Mouse (Mus musculus): ENCODE results near the gene Ipo9. TPM values are rescaled to one million over a fixed set of nuclear protein-coding genes. Genes with fewer than 3 reads are reported as not detected.
A peak's percentile ranks its signal among the peaks of the same experiment; 100 is the strongest.
"Not testable (repeated sequence)": the region's sequence is repeated elsewhere in the genome, so short reads cannot be mapped to it uniquely, and the experiment has no call there.

The Ipo9 gene
- total and polyA plus RNA-seq, 2 experiments from 2014 or later = 76.6 to 95.0 TPM

DNA sequence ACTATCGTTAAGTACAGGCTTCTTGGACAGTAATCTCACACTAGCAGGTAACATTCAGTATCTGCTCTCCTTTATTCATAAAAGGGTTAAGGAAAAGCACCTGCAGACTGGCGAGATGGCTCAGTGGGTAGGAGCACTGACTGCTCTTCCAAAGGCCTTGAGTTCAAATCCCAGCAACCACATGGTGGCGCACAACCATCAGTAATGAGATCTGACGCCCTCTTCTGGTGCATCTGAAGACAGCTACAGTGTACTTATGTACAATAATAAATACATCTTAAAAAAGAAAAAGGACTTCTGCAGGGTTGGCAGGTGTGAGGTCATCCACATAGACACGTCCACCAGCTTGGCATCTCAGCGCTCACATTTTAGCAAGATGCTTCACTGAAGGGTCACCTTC lies 48.7 kb downstream of the Ipo9 start:
- WGBS = 64% methylated on average over 6 of the region's 6 CpGs
- not testable (repeated sequence) for H3K27me3 ChIP-seq (ENCODE audit: insufficient read depth, low read length); DNase-seq; H3K9ac ChIP-seq; H3K27ac ChIP-seq (ENCODE audit: low read depth, low read length); H3K9me3 ChIP-seq (ENCODE audit: low read length); H3K4me1 ChIP-seq (ENCODE audit: insufficient read depth); ATAC-seq; H3K4me2 ChIP-seq (ENCODE audit: low read depth); H3K4me3 ChIP-seq (ENCODE audit: low read depth, low read length)
- peak; percentile 59 for TF ChIP-seq CTCF (IDR thresholded peaks at IDR 0.05; ENCODE audit: low read depth)
- peaks cover 46% of the 10 kb centered on the region for H3K36me3 ChIP-seq (ENCODE audit: insufficient read depth)

DNA sequence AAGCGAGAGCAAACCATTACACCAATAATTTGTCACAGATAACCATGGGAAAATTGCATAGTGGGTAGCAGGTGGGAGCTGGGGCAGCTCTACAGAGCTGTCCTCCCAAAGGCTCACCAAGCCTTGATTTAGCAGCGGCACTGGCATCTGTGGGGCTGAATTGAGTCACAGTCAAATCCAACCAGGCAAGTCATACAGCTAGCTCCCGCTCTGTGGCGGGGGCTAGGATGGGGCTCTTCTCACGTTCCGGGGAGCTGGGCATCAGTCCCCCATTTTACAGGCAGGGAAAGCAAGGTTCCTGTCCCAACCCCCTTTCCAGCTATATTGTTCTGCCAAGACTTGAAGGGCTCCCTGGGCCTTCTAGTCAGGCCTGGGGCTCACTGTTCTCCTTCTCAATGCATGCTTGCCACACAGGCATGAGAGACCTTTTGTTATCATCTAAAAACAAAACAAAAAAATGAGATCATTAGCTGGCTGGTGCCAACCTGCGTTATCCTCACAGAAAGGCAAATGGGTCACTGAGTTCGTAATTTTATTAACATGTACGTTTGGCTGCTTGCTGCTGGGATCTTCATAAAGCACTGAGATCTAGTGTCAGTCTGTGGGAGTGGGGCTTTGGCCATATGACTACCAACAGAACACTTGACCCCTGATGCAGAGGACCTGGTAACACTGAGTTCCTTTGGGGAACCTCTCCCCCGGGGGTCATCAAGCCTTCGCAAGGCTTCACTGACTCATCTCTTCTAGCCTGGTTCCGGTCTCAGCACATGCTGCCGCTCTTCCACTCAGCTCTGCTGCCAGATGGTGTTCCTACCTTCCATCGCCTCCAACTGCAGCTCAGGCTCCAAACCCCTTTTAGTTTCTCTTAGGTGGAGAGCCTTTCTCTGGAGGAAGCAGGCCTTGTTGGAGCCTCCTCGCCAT lies 50.0 kb downstream of the Ipo9 start:
- Histone ChIP-seq H3K36me3 (ENCODE audit: insufficient read depth) (peaks cover 33% of the 10 kb centered on the region), H3K27ac (ENCODE audit: low read depth, low read length) (0 out of 2 replicates have a peak overlapping the region, but pooled peaks have one; percentile 21), H3K4me2 (ENCODE audit: low read depth) (no peak overlapping the region), H3K4me3 (ENCODE audit: low read depth, low read length) (no peak overlapping the region), H3K9me3 (ENCODE audit: low read length) (no peaks in the 10 kb centered on the region), H3K9ac (no peak overlapping the region), H3K4me1 (ENCODE audit: insufficient read depth) (peaks cover under 1% of the 10 kb centered on the region; the same call in 1 of the 2 replicates), H3K27me3 (ENCODE audit: insufficient read depth, low read length) (no peaks in the 10 kb centered on the region)
- TF ChIP-seq CTCF (IDR thresholded peaks at IDR 0.05; ENCODE audit: low read depth) = no peak
- ATAC-seq (0 out of 2 replicates have a peak, but pooled peaks have one; percentile 20), DNase-seq (peak; percentile 27)
- 56% methylated on average over 15 of the region's 15 CpGs for WGBS

DNA sequence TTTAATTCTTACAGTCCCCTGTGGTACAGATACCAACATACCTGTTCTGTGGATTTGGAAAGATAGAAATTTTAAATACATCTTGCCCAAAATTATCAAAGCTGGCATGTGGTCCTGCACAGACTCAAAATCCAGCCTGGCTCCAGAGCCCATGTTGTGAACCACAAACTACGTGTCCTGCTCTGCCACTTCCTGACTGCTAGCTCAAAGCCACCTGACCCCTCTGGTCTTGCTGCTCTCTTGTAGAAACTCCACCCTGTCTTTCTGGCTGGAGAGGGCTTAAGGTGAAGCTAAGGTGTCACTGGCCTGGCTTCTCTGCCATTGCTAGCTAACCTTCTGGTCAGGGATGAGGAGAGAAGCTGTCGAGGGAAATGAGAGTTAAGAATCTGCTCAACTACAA lies 51.3 kb downstream of the Ipo9 start:
- no peak overlapping the region for H3K9ac ChIP-seq
- H3K4me1 ChIP-seq (ENCODE audit: insufficient read depth) = peaks cover 5% of the 10 kb centered on the region; the same call in 1 of the 2 replicates
- no peaks in the 10 kb centered on the region for H3K27me3 ChIP-seq (ENCODE audit: insufficient read depth, low read length)
- no peak overlapping the region for H3K4me3 ChIP-seq (ENCODE audit: low read depth, low read length)
- H3K4me2 ChIP-seq (ENCODE audit: low read depth) = no peak overlapping the region
- no peaks in the 10 kb centered on the region for H3K9me3 ChIP-seq (ENCODE audit: low read length)
- DNase-seq (no peak), ATAC-seq (no peak)
- TF ChIP-seq CTCF (IDR thresholded peaks at IDR 0.05; ENCODE audit: low read depth) = no peak
- H3K36me3 ChIP-seq (ENCODE audit: insufficient read depth) = peaks cover 21% of the 10 kb centered on the region
- no peak overlapping the region for H3K27ac ChIP-seq (ENCODE audit: low read depth, low read length)
- 64% methylated on average over 2 of the region's 2 CpGs for WGBS

DNA sequence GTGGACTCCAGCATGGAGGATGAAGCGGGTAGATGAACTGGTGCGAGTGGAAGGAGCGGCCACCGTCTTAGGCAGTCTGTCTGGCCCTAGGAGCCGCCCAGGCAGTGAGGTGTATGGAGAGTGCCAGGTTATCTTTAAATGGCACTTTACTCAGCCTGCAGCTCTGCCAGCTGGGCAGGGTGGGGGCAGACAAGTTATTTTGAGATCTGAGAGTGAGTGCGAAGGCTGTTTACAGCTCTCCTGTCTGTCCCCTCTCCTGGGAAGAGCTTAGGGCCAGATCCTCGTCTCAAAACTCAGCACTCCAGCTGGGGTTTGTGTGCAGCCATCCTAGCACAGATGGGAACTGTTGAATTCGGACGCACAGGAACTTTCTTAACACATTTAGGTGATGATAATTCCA lies 51.7 kb downstream of the Ipo9 start:
- ATAC-seq (no peak), DNase-seq (no peak)
- WGBS = 52% methylated on average over 9 of the region's 9 CpGs
- Histone ChIP-seq H3K27ac (ENCODE audit: low read depth, low read length) (no peak overlapping the region), H3K9me3 (ENCODE audit: low read length) (no peaks in the 10 kb centered on the region), H3K4me1 (ENCODE audit: insufficient read depth) (peaks cover 5% of the 10 kb centered on the region; the same call in 1 of the 2 replicates), H3K9ac (no peak overlapping the region), H3K27me3 (ENCODE audit: insufficient read depth, low read length) (no peaks in the 10 kb centered on the region), H3K4me3 (ENCODE audit: low read depth, low read length) (no peak overlapping the region), H3K4me2 (ENCODE audit: low read depth) (no peak overlapping the region), H3K36me3 (ENCODE audit: insufficient read depth) (peaks cover 17% of the 10 kb centered on the region)
- TF ChIP-seq CTCF (IDR thresholded peaks at IDR 0.05; ENCODE audit: low read depth) = no peak

DNA sequence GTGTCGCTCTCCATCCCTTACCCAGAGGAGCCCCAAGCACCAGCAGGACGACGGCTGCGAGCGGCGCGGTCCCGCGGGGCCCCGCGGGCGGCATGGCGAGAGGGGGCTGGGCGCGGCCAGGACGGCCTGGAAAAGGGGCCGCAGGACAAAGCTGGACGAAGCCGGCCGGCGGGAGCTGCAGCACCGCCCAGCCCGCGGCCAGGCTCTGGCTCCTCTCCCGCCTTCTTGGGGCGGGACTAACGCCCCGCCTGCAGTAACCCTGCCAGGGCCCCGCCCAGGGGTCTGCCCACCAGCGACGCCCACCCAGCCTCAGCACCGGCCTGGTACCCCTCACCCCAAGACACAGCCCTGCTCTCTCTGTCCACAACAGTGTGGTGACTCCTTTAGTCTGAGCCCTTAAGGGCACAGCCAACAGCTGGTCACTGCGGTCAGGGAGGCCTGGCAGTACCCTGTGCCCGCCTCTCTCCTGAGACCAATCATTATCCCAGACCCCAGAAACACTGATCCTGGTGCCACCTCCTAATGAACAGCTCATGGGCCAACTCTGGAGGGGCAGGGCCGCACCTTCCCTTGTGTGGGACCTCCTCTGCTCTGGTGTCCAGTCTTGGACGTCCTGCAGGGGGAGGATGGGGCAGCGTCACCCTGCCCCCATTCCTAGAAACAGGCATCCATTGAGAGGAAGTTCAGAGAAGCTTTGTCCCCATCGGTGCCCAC lies 55.3 kb downstream of the Ipo9 start, which contains the start of gene Shisa4:
TSS of gene Shisa4 (minus strand) at position 370 of the 714 bp plus-strand sequence.
- H3K4me3 ChIP-seq (ENCODE audit: low read depth, low read length) = peak within 1 kb of the TSS; percentile 71
- ATAC-seq (peak; percentile 86), DNase-seq (peak; percentile 79)
- peak; percentile 23; the same call in 1 of the 2 replicates for TF ChIP-seq CTCF (IDR thresholded peaks at IDR 0.05; ENCODE audit: low read depth)
- H3K27ac ChIP-seq (ENCODE audit: low read depth, low read length) = peak within 1 kb of the TSS; percentile 79
- no peaks in the 10 kb centered on the region for H3K27me3 ChIP-seq (ENCODE audit: insufficient read depth, low read length)
- H3K9ac ChIP-seq = peak within 1 kb of the TSS; percentile 90
- no peaks in the 10 kb centered on the region for H3K9me3 ChIP-seq (ENCODE audit: low read length)
- H3K36me3 ChIP-seq (ENCODE audit: insufficient read depth) = no peaks in the 10 kb centered on the region
- peaks cover 5% of the 10 kb centered on the region; the same call in 1 of the 2 replicates for H3K4me1 ChIP-seq (ENCODE audit: insufficient read depth)
- 5% methylated on average over 18 of the region's 38 CpGs for WGBS
- peak within 1 kb of the TSS; percentile 93 for H3K4me2 ChIP-seq (ENCODE audit: low read depth)

DNA sequence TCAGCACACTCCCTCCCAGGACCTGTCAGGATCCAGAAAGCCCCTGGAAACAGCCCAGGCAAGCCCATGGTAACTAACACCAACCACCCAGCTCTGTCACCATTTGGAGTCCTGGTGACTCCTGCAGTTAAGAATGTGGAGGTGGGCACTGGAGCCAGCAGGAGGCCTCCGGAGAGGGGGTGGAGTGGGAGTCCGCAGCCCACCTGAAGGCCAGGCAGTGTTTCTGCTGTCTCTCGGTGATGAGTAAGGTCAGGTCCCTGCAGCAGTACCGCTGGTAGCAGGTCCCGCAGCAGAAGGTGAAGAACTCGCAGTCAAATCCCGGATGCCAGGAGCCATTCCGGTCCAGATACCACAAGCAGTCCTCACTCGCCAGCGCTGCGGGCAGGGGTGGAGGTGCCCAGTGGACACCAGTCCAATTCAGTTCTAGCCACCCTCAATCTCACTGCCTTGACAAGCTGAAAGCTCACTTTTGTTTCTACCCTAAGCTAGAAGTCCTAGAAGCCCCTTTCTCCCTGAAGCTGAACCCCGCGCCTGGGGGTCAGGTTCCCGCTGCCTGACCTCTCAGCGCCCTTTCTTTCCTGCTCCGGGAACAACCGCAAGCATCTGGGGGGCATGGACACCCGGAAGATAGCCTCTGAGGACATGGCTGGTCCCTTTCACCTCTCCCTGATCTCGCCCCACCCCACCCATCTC lies 56.0 kb downstream of the Ipo9 start:
- TF ChIP-seq CTCF (IDR thresholded peaks at IDR 0.05; ENCODE audit: low read depth) = no peak
- Histone ChIP-seq H3K9me3 (ENCODE audit: low read length) (no peaks in the 10 kb centered on the region), H3K9ac (peak overlapping the region; percentile 90), H3K27ac (ENCODE audit: low read depth, low read length) (peak overlapping the region; percentile 79), H3K36me3 (ENCODE audit: insufficient read depth) (no peaks in the 10 kb centered on the region), H3K4me2 (ENCODE audit: low read depth) (peak overlapping the region; percentile 93), H3K27me3 (ENCODE audit: insufficient read depth, low read length) (no peaks in the 10 kb centered on the region), H3K4me1 (ENCODE audit: insufficient read depth) (peaks cover 5% of the 10 kb centered on the region; the same call in 1 of the 2 replicates), H3K4me3 (ENCODE audit: low read depth, low read length) (peak overlapping the region; percentile 71)
- DNase-seq (peak; percentile 33), ATAC-seq (no peak)
- 1% methylated on average over 19 of the region's 19 CpGs for WGBS

Measured in forebrain, postnatal 0 days (tissue).